Mouse (Mus musculus) testis, adult 2 months (tissue): ENCODE measurements at regions not wholly inside any gene's neighbourhood (a gene's known extent, or its start where the extent isn't known, plus 50 kb on each side); places are given as distances from the start of the nearest gene placed in this dataset.

ENCODE experiments used
- CTCF ChIP-seq: fragments of 200-500 bp; IDR thresholded peaks from 2 replicates; pipeline ENCODE4 v1.5.1; 2012; ENCODE audit warnings: low read depth, mild to moderate bottlenecking, inconsistent platforms, low read length, moderate library complexity; ENCODE audit not compliant: control insufficient read depth, insufficient read depth, insufficient replicate concordance
- POLR2A ChIP-seq: fragments of 200-500 bp; IDR thresholded peaks from 2 replicates; pipeline ENCODE4 v1.6.1; 2012; ENCODE audit warnings: low read depth, mild to moderate bottlenecking, inconsistent platforms, low read length, moderate library complexity; ENCODE audit not compliant: control insufficient read depth

DNA sequence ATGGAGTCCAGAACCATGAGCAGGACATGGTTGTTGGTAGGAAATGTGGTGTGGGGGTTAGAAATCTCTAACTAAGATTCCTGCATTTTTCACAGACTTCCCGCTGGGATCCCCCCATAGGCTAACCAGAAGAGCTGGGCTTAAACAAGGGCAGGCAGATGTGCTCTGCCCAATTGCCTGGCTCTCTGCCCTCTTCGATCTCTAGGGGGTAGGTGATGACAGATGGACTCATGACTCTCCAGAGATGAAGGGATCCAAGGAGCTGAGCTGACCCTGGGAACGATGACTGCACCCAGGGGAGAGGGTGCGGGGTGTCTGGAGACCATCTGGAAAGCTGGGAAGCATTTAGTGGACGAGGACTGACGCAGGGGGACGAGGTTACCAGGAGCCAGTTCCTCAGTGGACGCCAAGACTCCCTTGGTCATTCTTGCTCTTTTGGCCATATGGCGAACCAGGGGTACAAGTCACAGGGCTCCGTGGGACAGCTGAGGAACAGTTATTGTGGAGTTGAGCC lies 260.0 kb downstream of the Cyp26b1 start:
- TF ChIP-seq POLR2A = no peak
- TF ChIP-seq CTCF = no peak
